Mouse (Mus musculus) forebrain, embryonic 16.5 days (tissue): Measurements from ENCODE around the gene Dcaf8. TPM values are rescaled to one million over a fixed set of nuclear protein-coding genes. Genes with fewer than 3 reads are reported as not detected.
A peak's percentile ranks its signal among the peaks of the same experiment; 100 is the strongest.

Experiments used
- ATAC-seq: fragments of 200-750 bp; cut with Nextera tagmentation; 2 replicates; pipeline ENCODE4 v1.8.0; 2017; ENCODE audit warnings: mild to moderate bottlenecking, moderate library complexity
- H3K27ac ChIP-seq: fragments of 300-500 bp; sonication (generic); 2 replicates; pipeline ENCODE4 v1.5.1; 2014; ENCODE audit warnings: low read length, control low read depth
- H3K27me3 ChIP-seq: fragments of 300-500 bp; sonication (generic); replicated peaks from 2 replicates; pipeline ENCODE4 v1.6.1; 2014; ENCODE audit warnings: low read length; ENCODE audit not compliant: control insufficient read depth, insufficient read depth
- H3K36me3 ChIP-seq: fragments of 300-500 bp; sonication (generic); 2 replicates; pipeline ENCODE4 v1.6.1; 2014; ENCODE audit not compliant: control insufficient read depth, insufficient read depth
- H3K4me1 ChIP-seq: fragments of 300-500 bp; sonication (generic); replicated peaks from 2 replicates; pipeline ENCODE4 v1.6.1; 2014; ENCODE audit warnings: low read length; ENCODE audit not compliant: control insufficient read depth, insufficient read depth
- H3K4me2 ChIP-seq: fragments of 300-500 bp; sonication (generic); 2 replicates; pipeline ENCODE4 v1.6.1; 2014; ENCODE audit warnings: mild to moderate bottlenecking, low read length, control low read depth
- H3K4me3 ChIP-seq: fragments of 300-500 bp; sonication (generic); replicated peaks from 2 replicates; pipeline ENCODE4 v1.5.1; 2014; ENCODE audit warnings: mild to moderate bottlenecking, low read length, control low read depth
- H3K9ac ChIP-seq: fragments of 300-500 bp; sonication (generic); replicated peaks from 2 replicates; pipeline ENCODE4 v1.6.1; 2014; ENCODE audit warnings: low read depth, low read length, control low read depth
- H3K9me3 ChIP-seq: fragments of 300-500 bp; sonication (generic); 2 replicates; pipeline ENCODE4 v1.6.1; 2016; ENCODE audit warnings: low read length; ENCODE audit not compliant: control insufficient read depth
- WGBS: fragments of 180-500 bp; shearing (Covaris S2); extraction: QIAGEN DNeasy Blood & Tissue Kit; methylation state at CpG from one replicate; pipeline ENCODE4 v1.1.7; 2014; 5-methylcytosine and 5-hydroxymethylcytosine counted together
- polyA plus RNA-seq: library from polyadenylated mRNA; unstranded; fragments of >200 nt; fragmentation: Nextera tagmentation; extraction: Ambion mirVana; gene quantifications from 2 replicates; pipeline ENCODE4 v1.2.1, GENCODE M21; 2015

Dcaf8 gene
- polyA plus RNA-seq, 1 experiment from 2014 or later = 106 TPM

DNA sequence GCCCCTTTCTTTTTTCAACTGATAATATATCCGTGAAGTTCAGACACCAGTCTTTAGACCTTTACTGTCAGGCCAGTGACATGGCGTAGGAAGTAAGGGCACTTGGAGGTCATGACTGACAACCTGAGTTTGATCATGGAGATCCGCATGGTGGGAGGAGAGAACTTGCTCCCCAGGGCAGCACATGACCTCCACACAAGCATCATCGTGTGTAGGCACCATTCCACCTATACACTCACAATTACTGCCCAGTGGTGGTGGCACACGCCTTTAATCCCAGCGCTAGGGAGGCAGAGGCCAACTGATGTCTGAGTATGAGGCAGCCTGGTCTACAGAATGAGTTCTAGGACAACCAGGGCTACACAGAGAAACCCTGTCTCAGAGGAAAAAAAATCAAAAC is 23.3 kb upstream of the Dcaf8 start:
- Histone ChIP-seq H3K9ac (no peak overlapping the region), H3K27ac (no peak overlapping the region), H3K4me2 (no peak overlapping the region), H3K27me3 (no peaks in the 10 kb centered on the region), H3K36me3 (peaks cover 34% of the 10 kb centered on the region), H3K4me3 (no peak overlapping the region), H3K4me1 (peaks cover 16% of the 10 kb centered on the region), H3K9me3 (no peaks in the 10 kb centered on the region)
- WGBS = 84% methylated on average over 6 of the region's 6 CpGs
- ATAC-seq = no peak

- H3K36me3 ChIP-seq = peaks cover 28% of the 10 kb centered on the region
- H3K27ac ChIP-seq = peak within 1 kb of the TSS; percentile 30; the same call in 1 of the 2 replicates
- WGBS = 1% methylated on average over 42 of the region's 42 CpGs
- peak within 1 kb of the TSS; percentile 77 for H3K4me3 ChIP-seq
- no peaks in the 10 kb centered on the region for H3K27me3 ChIP-seq
- ATAC-seq = peak; percentile 97
- H3K4me1 ChIP-seq = peaks cover 16% of the 10 kb centered on the region
- H3K9ac ChIP-seq = peak within 1 kb of the TSS; percentile 79
- peak within 1 kb of the TSS; percentile 80 for H3K4me2 ChIP-seq
- no peaks in the 10 kb centered on the region for H3K9me3 ChIP-seq
These were observed 21.2 kb upstream of the Dcaf8 start, which contains the start of gene Pex19 for GRCm38 (mm10) chr1:172126376-172127347. Pex19 (plus strand) TSS chr1:172126755.

GRCm38 (mm10) chr1:172127487-172127886 is 20.4 kb upstream of the Dcaf8 start:
- 50% methylated on average over 5 of the region's 5 CpGs for WGBS
- no peaks in the 10 kb centered on the region for H3K9me3 ChIP-seq
- no peaks in the 10 kb centered on the region for H3K27me3 ChIP-seq
- H3K36me3 ChIP-seq = peaks cover 28% of the 10 kb centered on the region
- no peak overlapping the region for H3K27ac ChIP-seq
- peak overlapping the region; percentile 77 for H3K4me3 ChIP-seq
- no peak for ATAC-seq
- peaks cover 16% of the 10 kb centered on the region for H3K4me1 ChIP-seq
- peak overlapping the region; percentile 67 for H3K4me2 ChIP-seq
- peak overlapping the region; percentile 79 for H3K9ac ChIP-seq

- H3K4me3 ChIP-seq = no peak overlapping the region
- no peak overlapping the region for H3K4me2 ChIP-seq
- WGBS = 88% methylated on average over 15 of the region's 15 CpGs
- no peak for ATAC-seq
- no peak overlapping the region for H3K27ac ChIP-seq
- H3K36me3 ChIP-seq = peaks cover 25% of the 10 kb centered on the region
- peaks cover 16% of the 10 kb centered on the region for H3K4me1 ChIP-seq
- H3K27me3 ChIP-seq = no peaks in the 10 kb centered on the region
- no peaks in the 10 kb centered on the region for H3K9me3 ChIP-seq
- H3K9ac ChIP-seq = no peak overlapping the region
These were observed 19.3 kb upstream of the Dcaf8 start for GRCm38 (mm10) chr1:172128563-172128962.

GRCm38 (mm10) chr1:172129108-172129507 is 18.8 kb upstream of the Dcaf8 start:
- no peak for ATAC-seq
- H3K4me1 ChIP-seq = peaks cover 16% of the 10 kb centered on the region
- H3K4me3 ChIP-seq = no peak overlapping the region
- WGBS = 71% methylated on average over 2 of the region's 2 CpGs
- H3K27ac ChIP-seq = no peak overlapping the region
- no peak overlapping the region for H3K4me2 ChIP-seq
- H3K36me3 ChIP-seq = peaks cover 28% of the 10 kb centered on the region
- H3K27me3 ChIP-seq = no peaks in the 10 kb centered on the region
- H3K9ac ChIP-seq = no peak overlapping the region
- no peaks in the 10 kb centered on the region for H3K9me3 ChIP-seq

GRCm38 (mm10) chr1:172129780-172130179 is 18.1 kb upstream of the Dcaf8 start:
- no peak overlapping the region for H3K27ac ChIP-seq
- H3K36me3 ChIP-seq = peaks cover 29% of the 10 kb centered on the region

GRCm38 (mm10) chr1:172132319-172132718 is 15.6 kb upstream of the Dcaf8 start:
- Histone ChIP-seq H3K4me1 (peaks cover 9% of the 10 kb centered on the region), H3K9me3 (no peaks in the 10 kb centered on the region), H3K27ac (no peak overlapping the region), H3K36me3 (peaks cover 32% of the 10 kb centered on the region), H3K4me2 (no peak overlapping the region), H3K4me3 (no peak overlapping the region), H3K27me3 (no peaks in the 10 kb centered on the region), H3K9ac (no peak overlapping the region)
- WGBS = 79% methylated on average over 7 of the region's 7 CpGs
- no peak for ATAC-seq

More at GRCm38 (mm10) chr1:172129780-172130179, 18.1 kb upstream of the Dcaf8 start:
- WGBS = 94% methylated on average over 5 of the region's 5 CpGs
- no peak overlapping the region for H3K4me2 ChIP-seq
- H3K27me3 ChIP-seq = no peaks in the 10 kb centered on the region
- H3K9me3 ChIP-seq = no peaks in the 10 kb centered on the region
- H3K4me1 ChIP-seq = peaks cover 16% of the 10 kb centered on the region
- no peak for ATAC-seq
- no peak overlapping the region for H3K4me3 ChIP-seq
- H3K9ac ChIP-seq = no peak overlapping the region

- Histone ChIP-seq H3K4me1 (no peaks in the 10 kb centered on the region), H3K27ac (no peak overlapping the region), H3K9me3 (no peaks in the 10 kb centered on the region), H3K36me3 (peaks cover 32% of the 10 kb centered on the region), H3K4me2 (no peak overlapping the region), H3K4me3 (no peak overlapping the region), H3K9ac (no peak overlapping the region), H3K27me3 (no peaks in the 10 kb centered on the region)
- 92% methylated on average over 7 of the region's 7 CpGs for WGBS
- ATAC-seq = no peak
These were observed 14.3 kb upstream of the Dcaf8 start for GRCm38 (mm10) chr1:172133535-172133934.

GRCm38 (mm10) chr1:172134072-172134471 is 13.8 kb upstream of the Dcaf8 start:
- H3K36me3 ChIP-seq = peaks cover 32% of the 10 kb centered on the region
- no peaks in the 10 kb centered on the region for H3K27me3 ChIP-seq
- no peak overlapping the region for H3K4me2 ChIP-seq
- no peak overlapping the region for H3K9ac ChIP-seq
- ATAC-seq = no peak
- H3K4me3 ChIP-seq = no peak overlapping the region
- H3K4me1 ChIP-seq = no peaks in the 10 kb centered on the region
- 89% methylated on average over 4 of the region's 4 CpGs for WGBS
- no peak overlapping the region for H3K27ac ChIP-seq
- H3K9me3 ChIP-seq = no peaks in the 10 kb centered on the region
